Mouse (Mus musculus) frontal cortex, adult (tissue): ENCODE results near the gene Maml2.

ENCODE experiments used
- ATAC-seq: cut with Nextera tagmentation; 2 replicates; pipeline ENCODE4 v1.9.2; 2017; ENCODE audit warnings: mild to moderate bottlenecking, moderate library complexity, mixed read lengths; ENCODE audit not compliant: low TSS enrichment

Maml2 gene

DNA sequence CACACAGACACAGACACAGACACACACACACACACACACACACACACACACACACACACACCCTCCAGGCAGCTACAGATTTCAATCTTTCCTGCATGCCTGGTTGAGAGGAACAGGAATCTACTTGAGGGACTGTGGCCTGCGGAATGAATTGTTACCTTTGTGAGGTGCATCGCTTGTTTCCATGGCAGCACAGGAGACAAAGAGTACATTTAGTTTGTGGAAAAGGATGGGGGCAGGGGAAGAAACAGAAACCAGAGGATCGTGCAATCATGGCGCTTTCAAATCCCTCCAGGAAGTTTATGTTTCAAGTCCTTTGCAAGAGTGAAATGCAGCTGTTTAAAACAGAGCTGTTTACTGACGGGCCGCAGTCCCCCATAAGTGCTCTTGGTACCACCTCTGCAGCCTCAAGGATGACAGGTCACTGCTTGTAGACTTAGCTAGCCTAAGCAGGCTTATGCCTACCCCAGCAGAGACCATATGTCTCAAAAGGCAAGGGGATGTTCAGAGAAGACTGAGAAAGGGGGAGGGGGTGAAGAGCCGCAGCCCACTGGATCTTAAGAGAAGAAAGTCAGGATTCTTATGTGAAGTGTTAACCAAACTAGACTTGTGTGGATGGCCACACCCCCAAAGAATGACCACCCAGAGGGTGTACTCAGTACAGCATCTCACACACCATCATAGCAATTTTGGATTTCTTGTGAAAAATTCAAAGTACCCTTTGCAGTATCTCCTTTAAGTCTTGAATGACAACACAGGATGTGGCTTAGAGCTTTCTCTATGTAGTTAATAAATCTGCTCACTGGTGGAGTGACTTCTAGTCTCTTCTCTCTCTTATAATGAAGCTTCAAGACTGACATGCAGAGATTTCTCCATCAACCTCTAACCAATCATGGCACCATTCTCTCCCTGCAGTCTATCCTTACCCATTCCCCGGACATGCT lies 315.8 kb downstream of the Maml2 start:
- ATAC-seq = no peak

DNA sequence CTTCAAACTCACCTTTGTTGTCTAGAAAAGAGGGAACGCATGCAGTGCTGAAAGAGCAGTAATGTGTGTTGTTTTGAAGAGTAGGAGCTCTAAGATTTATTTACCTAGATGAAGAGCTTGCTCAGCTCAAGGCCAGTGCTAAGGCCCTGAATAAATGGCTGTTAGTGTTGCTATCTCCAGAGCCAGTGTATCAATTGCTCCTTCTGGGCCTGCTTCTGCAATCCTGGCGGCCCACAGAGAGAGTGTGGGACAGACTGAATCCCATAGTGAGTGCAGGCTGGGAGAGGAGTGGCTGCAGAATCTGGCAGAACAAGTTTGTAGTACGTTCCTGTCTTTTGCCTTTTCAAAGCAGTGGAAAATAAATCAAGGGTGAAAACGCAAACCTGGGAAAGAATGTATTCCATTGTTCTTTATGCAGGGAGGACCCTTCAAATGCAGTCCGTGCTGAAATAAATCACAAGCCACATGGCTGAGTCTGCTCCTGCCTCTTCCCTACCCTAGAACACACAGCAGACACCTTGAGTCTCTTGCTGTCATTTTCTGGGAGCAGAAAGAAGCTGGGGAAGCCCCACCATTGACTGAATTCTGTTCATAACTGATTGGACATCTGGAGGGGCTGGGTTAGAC lies 318.7 kb downstream of the Maml2 start:
- ATAC-seq = no peak

DNA sequence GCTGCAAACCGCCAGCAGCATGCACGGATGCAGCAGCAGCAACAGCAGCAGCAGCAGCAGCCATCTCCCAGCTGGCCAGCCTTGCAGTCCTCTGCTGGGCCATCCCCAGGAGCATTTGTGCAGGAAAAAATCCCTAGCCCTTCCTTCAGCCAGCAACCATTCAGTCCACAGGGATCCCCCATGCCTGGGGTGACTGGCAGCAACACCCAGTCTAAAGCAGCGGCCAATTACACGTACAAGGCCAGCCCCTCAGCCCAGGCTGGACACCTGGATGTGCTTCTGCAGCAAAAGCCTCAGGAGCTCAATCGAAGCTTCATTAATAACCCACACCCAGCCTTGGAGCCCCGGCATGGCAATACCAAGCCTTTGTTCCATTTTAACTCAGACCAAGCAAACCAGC lies 323.0 kb downstream of the Maml2 start:
- ATAC-seq = no peak

DNA sequence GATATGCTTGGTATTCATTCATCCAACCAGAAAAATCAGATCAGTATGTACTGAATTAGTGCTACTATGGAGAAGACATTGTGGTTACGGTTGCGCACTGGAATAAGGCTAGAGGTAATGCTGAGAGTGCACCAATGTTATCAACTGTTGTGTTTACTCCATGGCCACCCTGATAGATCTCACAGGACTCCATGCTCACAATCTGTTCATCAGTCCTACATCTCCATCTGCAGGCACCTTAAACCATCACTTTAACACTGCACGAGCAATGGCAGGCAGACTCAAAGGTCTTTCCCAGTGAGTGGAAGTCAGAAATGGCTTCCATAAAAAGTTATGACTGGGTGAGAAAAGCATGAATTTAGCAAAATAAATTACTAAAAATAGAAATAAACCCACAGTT lies 324.2 kb downstream of the Maml2 start:
- no peak for ATAC-seq

DNA sequence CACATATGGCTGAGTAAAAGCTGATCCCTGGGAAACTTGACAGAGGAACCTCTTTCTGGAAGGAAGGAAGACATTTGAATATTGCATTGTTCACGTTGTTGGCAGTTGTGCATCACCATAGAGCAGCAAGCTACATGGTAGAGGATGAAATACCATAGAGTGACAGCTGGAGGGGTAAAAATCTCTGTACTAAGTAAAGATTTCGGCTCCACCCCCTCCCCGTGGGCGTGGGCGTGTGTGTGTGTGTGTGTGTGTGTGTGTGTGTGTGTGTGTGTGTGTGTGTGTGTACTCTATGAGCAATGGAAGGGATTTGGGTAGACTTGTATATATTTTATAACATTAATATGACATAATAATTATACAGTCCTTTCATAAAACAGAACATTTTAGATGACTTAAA lies 324.7 kb downstream of the Maml2 start:
- ATAC-seq = no peak

DNA sequence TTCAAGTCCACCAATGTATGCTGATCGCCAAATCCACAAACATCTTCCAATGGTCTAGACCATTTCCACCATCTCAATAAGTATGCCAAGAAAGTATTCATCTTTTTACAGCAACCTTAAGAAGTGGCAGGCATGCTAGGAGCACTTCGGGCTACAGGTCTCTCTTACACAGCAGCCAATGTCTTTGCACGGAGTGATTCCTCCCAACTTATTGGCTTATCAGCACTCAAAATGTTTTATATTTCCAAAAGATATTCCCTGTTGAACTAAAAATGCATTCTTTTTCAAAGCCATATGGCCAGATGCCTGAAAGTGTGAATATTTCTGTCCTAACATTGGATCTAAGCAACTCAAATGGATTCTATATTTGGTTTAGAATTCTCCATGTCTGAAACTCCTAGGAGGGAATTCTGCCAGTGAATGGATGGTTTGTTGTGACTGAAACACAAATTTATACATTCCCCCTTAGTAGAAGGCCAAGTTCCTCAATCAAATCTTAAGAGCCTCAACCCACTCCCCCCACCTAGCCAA lies 326.2 kb downstream of the Maml2 start:
- ATAC-seq = peak; percentile 76

DNA sequence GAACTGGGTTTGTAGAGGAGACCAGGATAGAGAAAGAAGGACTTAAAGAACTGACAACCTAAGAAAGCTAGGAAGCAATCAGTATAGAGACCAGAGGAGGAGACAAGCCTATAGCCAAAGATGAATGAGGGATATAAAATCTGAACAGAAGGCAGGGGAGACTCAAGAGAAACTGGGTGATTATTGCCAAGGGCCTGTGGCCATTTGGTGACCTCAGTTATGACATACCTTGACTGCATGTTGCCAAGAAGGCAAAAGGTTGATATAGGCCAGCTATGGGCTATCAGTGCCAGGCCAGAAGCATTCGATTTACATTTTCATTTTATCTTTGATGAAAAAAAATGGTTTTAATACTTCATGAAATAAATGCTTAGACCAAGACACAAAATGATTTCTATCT lies 327.0 kb downstream of the Maml2 start:
- ATAC-seq = no peak

DNA sequence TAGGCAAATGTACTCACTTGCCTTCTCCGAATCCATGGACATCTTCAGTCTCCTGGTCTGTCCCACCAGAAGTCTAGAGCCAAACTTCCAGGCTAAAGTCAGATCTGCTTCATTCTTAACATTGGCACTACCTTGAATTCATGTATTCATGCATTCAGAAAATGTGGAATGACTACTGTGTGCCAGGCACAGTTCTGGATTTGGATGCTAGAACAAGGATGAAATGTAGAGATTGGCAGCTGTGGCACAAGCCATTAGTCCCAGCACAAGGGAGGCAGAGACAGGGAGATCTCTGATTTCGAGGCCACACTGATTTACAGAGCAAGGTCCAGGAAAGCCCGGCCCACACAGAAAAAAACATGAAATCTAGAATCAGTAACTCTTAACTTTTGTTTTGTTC lies 327.5 kb downstream of the Maml2 start:
- no peak for ATAC-seq

DNA sequence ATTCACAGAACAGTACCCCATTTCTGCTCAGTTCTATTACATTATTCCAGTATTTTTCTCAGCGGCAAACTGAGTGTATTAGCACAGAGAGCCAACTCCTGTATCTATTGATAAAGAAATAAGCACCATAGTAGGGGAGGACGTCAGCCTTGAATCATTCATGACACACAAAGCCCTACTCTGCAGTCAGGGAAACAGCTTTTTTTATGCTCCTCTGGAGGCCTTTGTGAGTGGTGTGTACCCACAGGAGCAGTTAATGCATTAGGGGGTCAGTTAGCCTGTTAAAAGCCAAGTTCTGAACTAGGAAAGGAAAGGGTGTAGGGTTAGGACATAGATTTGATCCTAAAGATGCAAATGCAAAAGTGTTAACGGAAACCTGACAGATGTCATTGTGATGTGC lies 328.7 kb downstream of the Maml2 start:
- ATAC-seq = no peak

DNA sequence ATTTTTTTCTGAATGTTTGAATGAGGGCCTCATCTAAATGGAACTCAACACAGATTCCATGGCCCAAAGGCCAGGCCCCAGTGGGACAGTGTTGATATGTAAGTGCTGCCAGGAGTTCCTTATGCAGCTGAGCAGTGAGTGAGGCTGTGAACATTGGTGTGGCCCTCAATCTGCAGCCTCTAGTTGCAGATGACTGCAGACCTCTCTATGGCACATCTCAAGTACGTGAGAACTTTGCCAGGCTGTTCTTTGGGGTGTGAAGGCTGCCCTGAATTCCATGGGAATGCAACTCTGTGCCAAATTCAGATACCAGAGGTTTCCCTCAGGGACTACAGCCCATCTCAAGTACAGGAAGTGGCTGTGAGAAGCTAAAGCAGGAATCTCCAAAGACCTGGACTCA lies 335.6 kb downstream of the Maml2 start:
- peak; percentile 64 for ATAC-seq

DNA sequence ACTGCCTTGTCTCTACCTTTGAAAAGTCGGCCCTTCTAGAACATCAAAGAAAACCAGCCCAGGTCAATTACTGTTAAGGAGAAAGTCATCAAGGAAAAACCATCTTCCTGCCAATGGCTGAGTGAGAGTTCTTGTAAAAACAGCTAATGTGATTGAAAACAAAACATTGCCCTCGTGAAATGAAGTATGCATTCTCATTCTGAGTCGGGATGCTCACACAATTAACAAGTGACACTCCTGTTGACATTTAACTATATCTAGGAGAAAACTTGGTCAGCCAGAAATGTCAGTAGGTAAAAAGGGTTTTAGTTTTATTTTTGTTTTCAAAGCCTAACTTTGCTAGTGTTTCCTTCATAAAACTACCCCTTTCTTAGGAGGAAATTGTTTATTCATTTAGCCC lies 341.9 kb downstream of the Maml2 start:
- ATAC-seq = no peak

DNA sequence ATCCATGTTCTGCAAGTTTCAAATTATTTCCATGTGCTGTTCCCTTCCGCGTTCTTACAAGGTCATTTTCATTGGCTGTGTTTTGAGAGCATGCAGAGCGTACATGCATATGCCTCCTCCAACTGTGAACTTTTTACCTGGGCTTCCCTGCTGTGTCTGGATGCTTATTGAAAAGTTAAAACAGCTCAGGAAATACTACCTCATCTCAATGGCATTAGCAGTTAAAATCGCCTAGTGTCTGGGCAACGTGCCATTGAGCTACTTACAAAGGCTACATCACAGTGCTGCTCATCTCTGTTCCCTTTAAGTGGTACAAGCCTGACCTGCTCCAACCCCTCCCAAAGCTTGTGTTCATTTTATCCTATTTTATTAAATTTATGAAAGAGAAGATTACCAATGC lies 347.4 kb downstream of the Maml2 start:
- ATAC-seq = no peak

DNA sequence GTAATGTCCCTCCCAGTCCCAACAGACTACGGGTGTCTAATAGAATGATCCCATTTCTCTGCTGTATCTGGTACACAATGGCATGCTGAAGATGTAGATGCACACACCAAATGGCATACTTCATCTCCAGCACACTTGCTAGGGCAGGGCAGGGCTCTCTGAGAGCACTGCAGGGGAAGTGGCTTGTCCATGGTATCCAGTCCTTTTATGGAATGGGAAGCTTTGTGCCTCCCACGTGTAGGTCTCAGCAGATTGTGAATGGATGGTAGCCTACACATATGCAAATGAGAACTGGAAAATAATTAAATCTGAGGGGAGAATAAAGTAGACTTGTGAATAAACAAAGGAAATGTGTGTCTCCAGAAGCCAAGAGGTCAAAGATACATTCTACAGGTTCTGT lies 353.3 kb downstream of the Maml2 start:
- ATAC-seq = no peak

DNA sequence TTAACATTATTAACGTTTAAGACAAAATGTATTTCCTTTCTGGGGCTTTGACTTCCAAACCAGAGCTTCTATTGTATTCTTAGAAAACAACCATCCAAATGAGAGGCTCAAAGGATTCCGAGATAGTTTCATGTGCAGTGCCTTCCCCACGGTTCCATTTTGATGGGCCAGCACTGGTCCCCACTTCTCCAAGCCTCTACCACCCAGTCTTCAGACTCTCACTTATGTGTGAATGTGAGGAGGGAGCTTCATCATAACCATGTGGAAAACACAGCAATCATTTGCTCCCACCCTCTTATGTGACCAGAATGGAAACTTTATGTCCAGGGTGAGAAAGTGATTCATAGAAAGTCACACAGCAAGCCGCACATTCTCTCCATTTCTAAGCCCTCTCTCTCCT lies 354.1 kb downstream of the Maml2 start:
- no peak for ATAC-seq

DNA sequence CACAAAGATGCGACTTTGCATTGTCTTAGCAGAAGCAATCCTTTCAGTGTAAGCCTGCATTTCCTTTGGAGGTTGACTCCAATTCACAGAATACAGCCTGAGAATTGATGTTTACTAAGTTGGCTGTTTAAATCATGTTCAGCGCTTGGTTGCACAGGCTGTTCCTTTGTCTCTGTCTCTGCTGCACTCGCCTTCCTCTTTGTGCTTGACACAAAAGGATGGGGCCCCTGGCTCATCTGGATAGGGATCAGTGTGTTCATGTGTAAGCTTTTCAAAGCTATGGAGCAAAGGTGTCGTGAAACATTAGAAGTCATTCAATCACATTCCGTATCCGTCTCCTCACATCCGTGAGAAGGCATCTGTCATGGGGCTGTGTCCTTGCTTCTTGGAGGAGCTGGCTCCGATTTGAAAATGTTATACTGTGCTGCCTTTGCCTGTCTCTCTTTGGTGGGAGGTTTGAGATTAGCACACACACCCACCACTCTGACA lies 354.7 kb downstream of the Maml2 start:
- ATAC-seq = peak; percentile 35

DNA sequence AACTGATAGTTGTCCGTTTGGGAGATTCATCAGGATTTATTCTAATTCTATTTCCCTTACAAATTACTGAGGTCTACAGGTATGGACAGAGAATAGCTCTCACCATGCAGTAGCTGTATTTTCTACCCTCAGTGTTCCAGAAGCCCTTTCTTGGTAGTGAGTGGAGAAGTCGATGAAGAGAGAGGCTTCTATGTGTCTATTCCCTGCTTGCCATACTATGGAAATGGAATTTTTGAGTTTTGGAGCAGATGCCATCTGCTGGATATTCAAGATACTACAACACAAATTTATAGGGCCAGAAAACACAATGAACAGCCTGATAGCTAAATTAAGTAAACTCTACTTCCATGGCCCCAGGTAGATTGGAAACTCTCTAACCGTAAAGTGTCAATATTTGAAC lies 355.2 kb downstream of the Maml2 start:
- peak; percentile 97 for ATAC-seq

DNA sequence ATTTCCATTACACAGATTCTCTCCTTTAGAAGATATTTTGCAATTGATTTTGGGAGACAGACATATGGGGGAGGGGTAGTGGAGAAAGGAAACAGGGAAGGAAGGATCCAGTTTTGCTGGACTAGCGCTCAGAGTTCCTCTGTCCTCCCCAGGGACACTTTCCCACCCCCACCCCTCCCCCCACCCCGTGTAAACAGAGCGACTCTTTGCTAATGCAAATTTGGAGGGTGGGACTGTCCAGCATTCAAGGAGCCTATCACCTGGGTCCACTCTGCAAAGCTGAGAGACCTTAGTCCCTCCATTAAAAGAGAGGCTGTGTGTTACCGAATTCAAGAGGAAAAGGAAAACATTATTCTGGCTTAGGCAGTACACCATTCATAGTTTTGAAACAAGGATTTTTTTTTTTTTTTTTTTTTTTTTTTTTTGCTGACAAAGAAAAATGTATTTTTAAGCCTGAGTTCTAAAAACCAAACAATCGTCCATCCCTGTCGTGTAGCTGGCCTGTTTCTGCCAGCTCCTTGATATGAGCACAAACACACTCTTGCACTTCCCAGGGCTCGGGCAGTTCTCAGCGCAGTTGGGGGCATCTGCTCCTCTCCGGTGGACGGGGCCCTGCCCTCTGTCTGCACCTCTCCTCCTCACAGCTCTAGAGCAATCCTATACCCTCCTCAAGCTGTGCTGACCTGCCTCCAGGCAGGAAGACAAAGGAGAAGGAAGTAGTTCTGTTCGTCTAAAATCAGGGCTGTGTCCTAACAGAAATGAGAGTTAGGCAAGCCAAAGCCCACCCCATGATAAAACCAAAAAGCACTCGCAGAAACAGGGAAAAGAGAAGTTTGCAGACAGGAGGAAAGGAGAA lies 364.2 kb downstream of the Maml2 start:
- no peak for ATAC-seq

DNA sequence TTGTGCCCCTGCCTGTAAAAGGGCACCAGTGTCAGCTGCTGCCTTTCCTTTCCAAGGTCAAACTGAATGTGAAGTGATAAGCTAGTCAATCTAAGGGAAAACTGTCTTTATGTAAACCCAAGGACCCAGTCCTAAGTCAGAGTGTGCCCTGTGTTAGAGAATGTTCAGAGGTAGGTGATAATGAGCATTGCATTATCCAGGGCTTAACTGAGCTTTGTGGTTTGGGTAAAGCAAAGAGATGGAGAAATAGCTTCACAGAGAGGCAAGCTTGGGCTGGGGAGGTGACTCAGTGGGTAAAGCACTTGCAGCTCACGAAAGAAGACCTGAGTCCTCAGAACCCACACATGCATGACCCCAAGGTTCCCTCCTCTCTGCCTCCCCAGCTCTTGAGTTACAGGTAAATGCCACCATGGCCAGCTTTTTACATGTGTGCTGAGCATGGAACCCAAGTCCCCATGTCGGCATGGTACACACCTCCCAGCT lies 367.8 kb downstream of the Maml2 start:
- ATAC-seq = no peak

DNA sequence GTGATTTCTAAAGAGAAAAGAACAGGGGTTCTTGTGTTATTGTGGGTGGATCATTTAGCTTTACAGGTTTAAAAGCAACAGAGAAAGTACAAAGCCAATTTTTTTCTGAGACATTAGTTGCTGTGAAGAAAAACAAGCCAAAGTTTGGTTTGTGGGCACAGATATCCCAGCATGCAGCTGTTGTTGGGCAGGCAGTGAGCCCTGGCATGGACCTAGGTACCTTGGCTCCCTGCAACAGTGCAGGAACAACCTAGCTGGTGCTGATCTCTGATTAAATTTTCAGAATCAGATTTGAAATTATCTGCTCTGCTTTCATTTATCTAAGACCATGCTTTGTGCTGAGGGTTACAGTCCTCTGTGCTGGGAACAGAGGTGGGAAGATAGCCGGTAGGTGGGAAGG lies 370.2 kb downstream of the Maml2 start:
- ATAC-seq = no peak

DNA sequence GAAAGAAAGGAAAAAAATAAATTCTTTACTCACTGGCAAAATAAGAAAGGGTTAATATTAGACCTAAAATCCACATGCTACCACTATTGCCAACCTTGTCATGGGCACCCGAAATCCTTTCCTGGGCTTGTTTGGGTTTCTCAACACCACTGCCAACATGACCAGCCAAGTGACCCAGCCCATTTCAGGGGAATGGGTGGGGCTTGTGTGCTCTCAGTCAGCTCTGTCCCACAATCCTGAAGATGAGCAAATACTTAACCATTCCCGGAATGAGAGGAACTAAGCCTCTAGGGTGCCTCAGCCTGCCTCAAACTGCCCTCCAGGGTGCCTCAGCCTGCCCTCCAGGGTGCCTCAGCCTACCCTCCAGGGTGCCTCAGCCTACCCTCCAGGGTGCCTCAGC lies 371.0 kb downstream of the Maml2 start:
- no peak for ATAC-seq

DNA sequence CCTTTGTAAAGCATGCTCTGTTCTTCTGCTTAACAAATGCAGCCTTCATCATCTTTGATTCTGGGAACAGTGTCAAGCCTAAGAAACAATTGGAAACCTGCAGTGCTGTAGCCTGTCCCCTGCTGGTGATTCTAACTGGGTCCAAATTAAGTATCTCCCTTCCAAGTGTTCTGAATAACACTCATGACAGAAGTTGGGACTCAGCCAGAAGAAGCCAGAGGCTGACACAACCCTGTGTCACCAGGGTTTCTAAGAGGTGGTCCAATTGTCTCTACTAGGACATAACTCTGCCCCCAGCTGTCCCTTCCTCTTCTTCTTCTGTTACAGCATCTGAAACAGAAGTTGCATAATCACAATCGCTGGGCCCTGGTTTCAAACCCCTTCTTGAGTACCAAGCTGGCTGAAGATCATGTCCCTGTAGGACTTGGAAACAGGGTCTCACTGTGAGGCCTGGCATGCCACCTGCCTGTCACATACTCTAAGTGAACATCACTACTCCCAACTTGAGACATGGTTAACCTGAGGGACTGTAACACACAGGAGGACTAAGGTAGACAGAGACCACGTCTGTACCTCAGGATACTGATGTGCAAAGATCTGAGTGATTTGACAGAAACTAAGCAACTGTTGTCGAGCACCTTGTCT lies 373.5 kb downstream of the Maml2 start:
- peak; percentile 55 for ATAC-seq
